Mouse (Mus musculus) stomach, postnatal 0 days (tissue): ENCODE results near the gene Mthfd2l. TPM values are rescaled to one million over a fixed set of nuclear protein-coding genes. Genes with fewer than 3 reads are reported as not detected.
A peak's percentile ranks its signal among the peaks of the same experiment; 100 is the strongest.

Source experiments
- ATAC-seq: fragments of 200-750 bp; cut with Nextera tagmentation; 2 replicates; pipeline ENCODE4 v1.8.0; 2017; ENCODE audit not compliant: low FRiP score, low TSS enrichment
- DNase-seq: peaks from one replicate; pipeline ENCODE4 v3.0.0-alpha.2; 2016; ENCODE audit warnings: low spot score
- H3K27ac ChIP-seq: fragments of 300-500 bp; sonication (generic); replicated peaks from 2 replicates; pipeline ENCODE4 v1.5.1; 2014; ENCODE audit warnings: mild to moderate bottlenecking, control low read depth
- H3K27me3 ChIP-seq: fragments of 300-500 bp; sonication (generic); 2 replicates; pipeline ENCODE4 v1.6.1; 2014; ENCODE audit warnings: low read length; ENCODE audit not compliant: control insufficient read depth, insufficient read depth
- H3K36me3 ChIP-seq: fragments of 300-500 bp; sonication (generic); 2 replicates; pipeline ENCODE4 v1.6.1; 2014; ENCODE audit warnings: low read length, mixed read lengths; ENCODE audit not compliant: control insufficient read depth, insufficient read depth
- H3K4me1 ChIP-seq: fragments of 300-500 bp; sonication (generic); replicated peaks from 2 replicates; pipeline ENCODE4 v1.6.1; 2014; ENCODE audit warnings: antibody characterized with exemption; ENCODE audit not compliant: control insufficient read depth, insufficient read depth
- H3K4me2 ChIP-seq: fragments of 300-500 bp; sonication (generic); replicated peaks from 2 replicates; pipeline ENCODE4 v1.6.1; 2014; ENCODE audit warnings: low read depth, mild to moderate bottlenecking, control low read depth, moderate library complexity
- H3K4me3 ChIP-seq: fragments of 300-500 bp; sonication (generic); 2 replicates; pipeline ENCODE4 v1.5.1; 2014; ENCODE audit warnings: low read depth, low read length, control low read depth
- H3K9ac ChIP-seq: fragments of 300-500 bp; sonication (generic); 2 replicates; pipeline ENCODE4 v1.6.1; 2014; ENCODE audit warnings: mild to moderate bottlenecking, low read length, control low read depth, mixed read lengths
- H3K9me3 ChIP-seq: fragments of 300-500 bp; sonication (generic); 2 replicates; pipeline ENCODE4 v1.6.1; 2016; ENCODE audit warnings: low read length; ENCODE audit not compliant: control insufficient read depth
- CTCF ChIP-seq: IDR thresholded peaks from 2 replicates; pipeline ENCODE4 v1.5.1; 2016; ENCODE audit warnings: antibody characterized with exemption, low read depth, mild to moderate bottlenecking, moderate library complexity
- EP300 ChIP-seq: optimal IDR thresholded peaks from 2 replicates; pipeline ENCODE3; 2016; ENCODE audit warnings: antibody characterized with exemption
- WGBS: fragments of 180-500 bp; shearing (Covaris S2); extraction: QIAGEN DNeasy Blood & Tissue Kit; methylation state at CpG from one replicate; pipeline ENCODE4 v1.1.7; 2014; 5-methylcytosine and 5-hydroxymethylcytosine counted together
- polyA plus RNA-seq: library from polyadenylated mRNA; unstranded; fragments of >200 nt; fragmentation: Nextera tagmentation; extraction: Ambion mirVana; gene quantifications from 2 replicates; pipeline ENCODE4 v1.2.1, GENCODE M21; 2015

The Mthfd2l gene
- polyA plus RNA-seq, result 44.2 and 45.5 TPM in 2 replicates

DNA sequence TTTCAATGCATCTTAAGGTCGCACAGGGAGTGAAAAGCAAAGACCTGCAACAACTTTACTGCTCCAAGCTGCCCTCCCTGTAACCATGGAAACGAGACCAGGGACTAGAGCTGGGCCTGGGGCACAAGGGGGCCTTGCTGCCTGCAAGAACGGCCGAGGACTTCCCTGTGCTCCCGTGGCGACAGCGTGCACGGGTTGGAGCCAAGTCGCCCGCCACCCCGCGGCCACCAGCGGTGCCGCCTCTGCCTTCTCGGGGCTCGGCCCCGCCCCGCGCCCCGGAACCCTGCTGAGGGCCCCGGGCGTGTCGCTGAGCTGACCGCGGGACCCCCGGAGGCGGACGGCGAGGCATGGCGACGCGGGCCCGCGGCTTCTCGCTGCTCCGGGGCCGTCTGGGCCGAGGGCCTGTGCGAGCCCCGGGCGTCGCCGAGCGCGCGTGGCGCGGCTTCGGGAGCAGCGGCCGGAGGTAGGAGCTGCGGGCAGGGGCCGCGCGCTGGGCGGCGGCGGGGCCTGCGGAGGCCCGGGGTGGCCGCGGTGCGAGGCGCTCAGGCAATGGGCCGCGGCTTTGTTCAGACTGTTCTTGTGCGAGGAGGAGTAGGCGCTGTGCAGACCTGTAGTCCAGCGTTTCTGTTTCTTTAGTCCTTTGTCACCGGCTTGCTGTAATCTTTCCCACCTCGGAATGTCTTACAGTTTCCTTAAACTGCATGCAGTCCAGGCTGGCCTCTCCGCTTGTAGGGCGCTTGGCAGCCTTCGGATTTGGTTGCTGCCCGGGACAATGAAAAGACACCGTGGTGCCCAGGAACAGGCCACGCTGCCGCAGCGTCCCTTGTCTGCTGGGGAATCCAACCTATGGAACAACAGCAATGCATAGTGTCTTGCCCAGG is at the start of gene Mthfd2l:
Gene Mthfd2l, plus strand, starts transcription at position 147 of the 881 bp plus-strand sequence.
- ATAC-seq, result peak; percentile 98
- DNase-seq, result peak; percentile 90
- WGBS, result under 1% methylated on average over 57 of the region's 79 CpGs

DNA sequence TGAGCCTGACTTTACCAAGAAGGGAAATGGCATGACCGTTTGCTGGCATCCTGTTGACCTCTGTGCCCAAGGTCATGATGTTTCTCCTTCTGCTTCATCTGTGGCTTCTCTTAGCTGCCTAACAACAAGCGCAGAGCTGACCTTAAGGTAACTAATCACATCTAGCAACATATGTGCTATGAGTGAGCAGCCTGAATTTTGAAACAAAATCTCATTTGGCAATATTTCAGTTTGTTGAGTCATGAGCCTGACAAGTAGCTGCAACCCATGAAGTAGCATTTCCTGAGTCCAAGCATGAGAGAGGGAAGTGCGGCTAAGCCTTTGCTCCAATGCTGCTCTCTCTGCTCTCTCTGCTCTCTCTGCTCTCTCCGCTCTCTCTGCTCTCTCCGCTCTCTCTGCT is 49.2 kb upstream of the Mthfd2l start:
- no peak overlapping the region for H3K9ac ChIP-seq

More for the DNA sequence above, at the start of gene Mthfd2l:
- Histone ChIP-seq H3K27me3 (no peaks in the 10 kb centered on the region), H3K27ac (peak within 1 kb of the TSS; percentile 98), H3K4me1 (no peaks in the 10 kb centered on the region), H3K9me3 (no peaks in the 10 kb centered on the region), H3K4me3 (peak within 1 kb of the TSS; percentile 66), H3K36me3 (no peaks in the 10 kb centered on the region), H3K9ac (peak within 1 kb of the TSS; percentile 94), H3K4me2 (peak within 1 kb of the TSS; percentile 72)
- TF ChIP-seq CTCF, result peak; percentile 74
- no peak for TF ChIP-seq EP300

DNA sequence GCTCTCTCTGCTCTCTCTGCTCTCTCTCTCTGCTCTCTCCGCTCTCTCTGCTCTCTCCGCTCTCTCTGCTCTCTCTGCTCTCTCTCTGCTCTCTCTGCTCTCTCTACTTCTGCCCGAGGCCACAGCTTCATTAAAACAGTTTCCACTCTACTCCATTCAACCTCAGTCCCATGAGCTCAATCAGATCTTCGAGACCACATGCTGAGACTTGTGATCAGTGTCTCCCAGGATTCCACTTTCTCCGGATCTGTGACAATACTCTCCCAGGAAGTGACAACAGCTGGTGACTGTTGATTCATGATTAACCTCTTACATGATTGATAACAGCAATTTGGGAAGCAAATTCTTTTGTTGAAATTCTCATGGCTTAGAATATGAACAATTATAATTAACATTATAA is 48.8 kb upstream of the Mthfd2l start:
- no peak for TF ChIP-seq EP300
- TF ChIP-seq CTCF, result no peak
- H3K9me3 ChIP-seq, result no peaks in the 10 kb centered on the region
- 79% methylated on average over 5 of the region's 5 CpGs for WGBS

More for the DNA sequence above, 49.2 kb upstream of the Mthfd2l start:
- H3K27ac ChIP-seq, result no peak overlapping the region
- no peaks in the 10 kb centered on the region for H3K36me3 ChIP-seq
- H3K4me3 ChIP-seq, result no peak overlapping the region
- TF ChIP-seq EP300 (no peak), CTCF (no peak)
- H3K4me2 ChIP-seq, result no peak overlapping the region
- ATAC-seq, result no peak
- H3K27me3 ChIP-seq, result no peaks in the 10 kb centered on the region
- no peaks in the 10 kb centered on the region; the same call in 1 of the 2 replicates for H3K4me1 ChIP-seq
- H3K9me3 ChIP-seq, result no peaks in the 10 kb centered on the region
- WGBS, result 82% methylated on average over 5 of the region's 5 CpGs
- DNase-seq, result no peak

GRCm38 (mm10) chr5:90884628-90885242 is 46.2 kb upstream of the Mthfd2l start:
- Histone ChIP-seq H3K27me3 (no peaks in the 10 kb centered on the region), H3K36me3 (no peaks in the 10 kb centered on the region), H3K4me2 (no peak overlapping the region), H3K4me1 (no peaks in the 10 kb centered on the region), H3K9me3 (no peaks in the 10 kb centered on the region), H3K9ac (no peak overlapping the region), H3K27ac (no peak overlapping the region), H3K4me3 (no peak overlapping the region)
- no peak for ATAC-seq
- DNase-seq, result no peak
- no peak for TF ChIP-seq CTCF
- TF ChIP-seq EP300, result no peak
- 51% methylated on average over 2 of the region's 2 CpGs for WGBS

More for the DNA sequence above, 48.8 kb upstream of the Mthfd2l start:
- H3K9ac ChIP-seq, result no peak overlapping the region
- no peaks in the 10 kb centered on the region for H3K36me3 ChIP-seq
- no peak overlapping the region for H3K27ac ChIP-seq
- no peak for ATAC-seq
- H3K27me3 ChIP-seq, result no peaks in the 10 kb centered on the region
- no peak overlapping the region for H3K4me2 ChIP-seq
- no peak for DNase-seq
- H3K4me1 ChIP-seq, result no peaks in the 10 kb centered on the region
- H3K4me3 ChIP-seq, result no peak overlapping the region

DNA sequence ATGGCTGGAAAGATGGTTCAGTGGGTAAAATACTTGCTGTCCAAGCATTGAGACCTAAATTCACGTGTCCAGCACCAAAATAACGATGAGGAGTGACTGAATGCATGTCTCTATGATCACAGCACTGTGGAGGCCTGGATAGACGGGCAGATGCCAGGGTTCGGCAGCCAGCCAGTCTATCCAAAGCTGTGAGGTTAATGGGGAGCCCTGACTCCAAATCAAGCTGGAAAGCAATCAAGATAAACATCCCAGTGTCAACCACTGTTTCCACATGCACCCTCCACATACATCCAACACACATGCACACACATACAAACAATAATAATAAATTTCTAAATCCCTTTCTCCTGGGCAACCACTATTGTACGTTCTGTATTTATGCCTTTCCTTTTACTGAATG is 42.3 kb upstream of the Mthfd2l start:
- no peak overlapping the region for H3K9ac ChIP-seq
- ATAC-seq (no peak), DNase-seq (no peak)
- H3K4me3 ChIP-seq, result no peak overlapping the region
- WGBS, result 77% methylated on average over 5 of the region's 5 CpGs
- no peaks in the 10 kb centered on the region for H3K9me3 ChIP-seq
- H3K4me2 ChIP-seq, result no peak overlapping the region
- no peaks in the 10 kb centered on the region for H3K4me1 ChIP-seq
- H3K36me3 ChIP-seq, result no peaks in the 10 kb centered on the region
- TF ChIP-seq EP300 (no peak), CTCF (no peak)
- no peak overlapping the region for H3K27ac ChIP-seq
- H3K27me3 ChIP-seq, result no peaks in the 10 kb centered on the region
